Mouse (Mus musculus): ENCODE data around the gene Myo5c. TPM values are rescaled to one million over a fixed set of nuclear protein-coding genes. Genes with fewer than 3 reads are reported as not detected.

Gene Myo5c
- polyA plus RNA-seq, 1 experiment: not detected

GRCm38 (mm10) chr9:75348641-75349040 lies 116.8 kb downstream of the Myo5c start:
- no peak for TF ChIP-seq POLR2A (IDR thresholded peaks at IDR 0.05; ENCODE audit: insufficient read depth, low read depth, low read length)
- no peak for TF ChIP-seq CTCF (IDR thresholded peaks at IDR 0.05; ENCODE audit: insufficient read depth, low read depth, low read length)

GRCm38 (mm10) chr9:75353094-75353493 lies 121.3 kb downstream of the Myo5c start:
- TF ChIP-seq POLR2A (IDR thresholded peaks at IDR 0.05; ENCODE audit: insufficient read depth, low read depth, low read length) (no peak), CTCF (IDR thresholded peaks at IDR 0.05; ENCODE audit: insufficient read depth, low read depth, low read length) (no peak)
- WGBS: 51% methylated on average over 8 of the region's 8 CpGs
- peaks cover 6% of the 10 kb centered on the region for H3K4me1 ChIP-seq (ENCODE audit: control insufficient read depth, insufficient read depth, low read length)

More at GRCm38 (mm10) chr9:75348641-75349040, 116.8 kb downstream of the Myo5c start:
- Histone ChIP-seq H3K4me1 (ENCODE audit: control insufficient read depth, insufficient read depth, low read length) (0 out of 2 replicates have a peak, but pooled peaks cover 2% of the 10 kb centered on the region), H3K4me3 (ENCODE audit: insufficient read depth, low read depth, low read length) (no peak overlapping the region), H3K27ac (ENCODE audit: insufficient read depth, low read depth, low read length) (no peak overlapping the region)
- 68% methylated on average over 3 of the region's 3 CpGs for WGBS

More at GRCm38 (mm10) chr9:75353094-75353493, 121.3 kb downstream of the Myo5c start:
- no peak overlapping the region for H3K27ac ChIP-seq (ENCODE audit: insufficient read depth, low read depth, low read length)
- no peak overlapping the region for H3K4me3 ChIP-seq (ENCODE audit: insufficient read depth, low read depth, low read length)

Other genes starting within 250 kb of the Myo5c start
- gene Arpp19, start 194.4 kb upstream of the Myo5c start, polyA plus RNA-seq (2012; ENCODE audit: insufficient read depth, insufficient read length, low replicate concordance, missing spikeins): not detected in 2 replicates
- 199 and 292 TPM in 2 replicates for gene Myo5a, start 161.0 kb upstream of the Myo5c start, polyA plus RNA-seq (2012; ENCODE audit: insufficient read depth, insufficient read length, low replicate concordance, missing spikeins)
- not detected in 2 replicates for gene Gnb5, start 74.3 kb downstream of the Myo5c start, polyA plus RNA-seq (2012; ENCODE audit: insufficient read depth, insufficient read length, low replicate concordance, missing spikeins)
- not detected in 2 replicates for gene Bcl2l10, start 115.7 kb downstream of the Myo5c start, polyA plus RNA-seq (2012; ENCODE audit: insufficient read depth, insufficient read length, low replicate concordance, missing spikeins)
- not detected in 2 replicates for gene Mapk6, start 178.0 kb downstream of the Myo5c start, polyA plus RNA-seq (2012; ENCODE audit: insufficient read depth, insufficient read length, low replicate concordance, missing spikeins)
- not detected in 2 replicates for gene Leo1, start 209.5 kb downstream of the Myo5c start, polyA plus RNA-seq (2012; ENCODE audit: insufficient read depth, insufficient read length, low replicate concordance, missing spikeins)

Data from olfactory bulb, adult 2 months (tissue).